Mouse (Mus musculus) lung, adult 2 months (tissue): Measurements from ENCODE around the gene Tjp3.

Source experiments
- CTCF ChIP-seq: fragments of 200-500 bp; IDR thresholded peaks from 2 replicates; pipeline ENCODE4 v1.5.1; 2011; ENCODE audit warnings: mild to moderate bottlenecking, low read length, control low read depth; ENCODE audit not compliant: insufficient read depth
- POLR2A ChIP-seq: fragments of 200-500 bp; IDR thresholded peaks from 2 replicates; pipeline ENCODE4 v1.6.1; 2011; ENCODE audit warnings: low read depth, mild to moderate bottlenecking, control low read depth, low read length, borderline replicate concordance; ENCODE audit errors: extremely low read depth

DNA sequence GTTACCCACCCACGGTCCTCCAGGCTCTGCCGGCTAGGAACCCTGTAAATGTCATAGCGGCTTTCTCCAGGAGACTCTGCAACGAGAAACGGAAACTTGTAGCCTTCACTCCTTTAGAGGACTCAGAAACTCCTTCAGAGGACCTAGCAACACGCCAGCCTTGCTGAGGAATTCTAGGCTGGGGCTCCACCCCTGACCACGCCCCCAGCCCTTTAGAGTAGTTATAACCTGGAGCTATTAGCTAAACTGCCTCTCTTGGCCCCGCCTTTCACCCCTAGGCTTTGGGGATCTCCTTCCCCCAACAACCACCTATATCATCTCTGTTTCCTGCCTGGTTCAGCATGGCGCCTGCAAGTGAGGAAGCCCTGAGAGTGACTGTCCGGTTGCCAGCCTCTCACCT lies 11.9 kb downstream of the Tjp3 start:
- no peak for TF ChIP-seq CTCF
- TF ChIP-seq POLR2A, result no peak
